Mouse (Mus musculus): ENCODE results near the gene Tmem150c. TPM values are rescaled to one million over a fixed set of nuclear protein-coding genes. Genes with fewer than 3 reads are reported as not detected.
A peak's percentile ranks its signal among the peaks of the same experiment; 100 is the strongest.

The Tmem150c gene
- polyA plus RNA-seq, 1 experiment from 2014 or later = 1.7 TPM

GRCm38 (mm10) chr5:100058729-100059128 is 100.9 kb downstream of the Tmem150c start:
- H3K9me3 ChIP-seq = no peaks in the 10 kb centered on the region
- no peak overlapping the region for H3K27ac ChIP-seq (replicated peaks)
- 53% methylated on average over 6 of the region's 6 CpGs for WGBS
- peaks cover 49% of the 10 kb centered on the region for H3K36me3 ChIP-seq (replicated peaks)
- DNase-seq (ENCODE audit: low spot score) = no peak
- peaks cover 33% of the 10 kb centered on the region for H3K4me1 ChIP-seq
- H3K27me3 ChIP-seq (replicated peaks; ENCODE audit: low read depth, poor library complexity, severe bottlenecking) = no peaks in the 10 kb centered on the region
- no peak overlapping the region for H3K4me3 ChIP-seq

- Histone ChIP-seq H3K27ac (replicated peaks) (no peak overlapping the region), H3K4me1 (peaks cover 33% of the 10 kb centered on the region), H3K4me3 (no peak overlapping the region), H3K9me3 (no peaks in the 10 kb centered on the region), H3K36me3 (replicated peaks) (peaks cover 46% of the 10 kb centered on the region), H3K27me3 (replicated peaks; ENCODE audit: low read depth, poor library complexity, severe bottlenecking) (no peaks in the 10 kb centered on the region)
- DNase-seq (ENCODE audit: low spot score) = no peak
- 84% methylated on average over 15 of the region's 15 CpGs for WGBS
Measured at GRCm38 (mm10) chr5:100057461-100058209, 102.0 kb downstream of the Tmem150c start.

- H3K27me3 ChIP-seq (replicated peaks; ENCODE audit: low read depth, poor library complexity, severe bottlenecking) = no peaks in the 10 kb centered on the region
- 90% methylated on average over 5 of the region's 5 CpGs for WGBS
- no peaks in the 10 kb centered on the region for H3K9me3 ChIP-seq
- no peak overlapping the region for H3K27ac ChIP-seq (replicated peaks)
- peaks cover 33% of the 10 kb centered on the region for H3K4me1 ChIP-seq
- peaks cover 43% of the 10 kb centered on the region for H3K36me3 ChIP-seq (replicated peaks)
- H3K4me3 ChIP-seq = no peak overlapping the region
- DNase-seq (ENCODE audit: low spot score) = no peak
Measured at GRCm38 (mm10) chr5:100055866-100056369, 103.7 kb downstream of the Tmem150c start.

GRCm38 (mm10) chr5:100054807-100055547 is 104.6 kb downstream of the Tmem150c start:
- Histone ChIP-seq H3K36me3 (replicated peaks) (peaks cover 43% of the 10 kb centered on the region), H3K27ac (replicated peaks) (peak overlapping the region; percentile 30; the same call in 1 of the 2 replicates), H3K4me1 (peaks cover 33% of the 10 kb centered on the region), H3K9me3 (no peaks in the 10 kb centered on the region), H3K27me3 (replicated peaks; ENCODE audit: low read depth, poor library complexity, severe bottlenecking) (no peaks in the 10 kb centered on the region), H3K4me3 (no peak overlapping the region)
- no peak for DNase-seq (ENCODE audit: low spot score)
- WGBS = 78% methylated on average over 11 of the region's 11 CpGs

- no peak overlapping the region for H3K27ac ChIP-seq (replicated peaks)
- no peaks in the 10 kb centered on the region for H3K9me3 ChIP-seq
- WGBS = 91% methylated on average over 7 of the region's 7 CpGs
- peaks cover 31% of the 10 kb centered on the region for H3K36me3 ChIP-seq (replicated peaks)
- DNase-seq (ENCODE audit: low spot score) = no peak
- H3K4me1 ChIP-seq = peaks cover 30% of the 10 kb centered on the region
- H3K4me3 ChIP-seq = no peak overlapping the region
- no peaks in the 10 kb centered on the region for H3K27me3 ChIP-seq (replicated peaks; ENCODE audit: low read depth, poor library complexity, severe bottlenecking)
Measured at GRCm38 (mm10) chr5:100052728-100053127, 106.9 kb downstream of the Tmem150c start.

- Histone ChIP-seq H3K4me3 (no peak overlapping the region), H3K36me3 (replicated peaks) (peaks cover 31% of the 10 kb centered on the region), H3K27me3 (replicated peaks; ENCODE audit: low read depth, poor library complexity, severe bottlenecking) (no peaks in the 10 kb centered on the region), H3K4me1 (peaks cover 41% of the 10 kb centered on the region), H3K27ac (replicated peaks) (no peak overlapping the region), H3K9me3 (no peaks in the 10 kb centered on the region)
- no peak for DNase-seq (ENCODE audit: low spot score)
- 91% methylated on average over 3 of the region's 3 CpGs for WGBS
Measured at GRCm38 (mm10) chr5:100049904-100050303, 109.7 kb downstream of the Tmem150c start.

- no peak overlapping the region for H3K4me3 ChIP-seq
- peaks cover 31% of the 10 kb centered on the region for H3K4me1 ChIP-seq
- H3K9me3 ChIP-seq = no peaks in the 10 kb centered on the region
- WGBS = 65% methylated on average over 7 of the region's 7 CpGs
- peaks cover 35% of the 10 kb centered on the region for H3K36me3 ChIP-seq (replicated peaks)
- H3K27ac ChIP-seq (replicated peaks) = peak overlapping the region; percentile 10; the same call in 1 of the 2 replicates
- no peaks in the 10 kb centered on the region for H3K27me3 ChIP-seq (replicated peaks; ENCODE audit: low read depth, poor library complexity, severe bottlenecking)
- no peak for DNase-seq (ENCODE audit: low spot score)
Measured at GRCm38 (mm10) chr5:100047871-100048270, 111.7 kb downstream of the Tmem150c start.

- WGBS = 66% methylated on average over 8 of the region's 8 CpGs
- Histone ChIP-seq H3K36me3 (replicated peaks) (peaks cover 36% of the 10 kb centered on the region), H3K27me3 (replicated peaks; ENCODE audit: low read depth, poor library complexity, severe bottlenecking) (no peaks in the 10 kb centered on the region), H3K4me1 (peaks cover 31% of the 10 kb centered on the region), H3K27ac (replicated peaks) (no peak overlapping the region), H3K9me3 (no peaks in the 10 kb centered on the region), H3K4me3 (no peak overlapping the region)
- no peak for DNase-seq (ENCODE audit: low spot score)
Measured at GRCm38 (mm10) chr5:100047143-100047640, 112.4 kb downstream of the Tmem150c start.

GRCm38 (mm10) chr5:100046096-100046495 is 113.5 kb downstream of the Tmem150c start:
- Histone ChIP-seq H3K9me3 (no peaks in the 10 kb centered on the region), H3K4me1 (peaks cover 38% of the 10 kb centered on the region), H3K36me3 (replicated peaks) (peaks cover 28% of the 10 kb centered on the region), H3K4me3 (no peak overlapping the region), H3K27ac (replicated peaks) (no peak overlapping the region), H3K27me3 (replicated peaks; ENCODE audit: low read depth, poor library complexity, severe bottlenecking) (no peaks in the 10 kb centered on the region)
- DNase-seq (ENCODE audit: low spot score) = no peak
- 84% methylated on average over 3 of the region's 3 CpGs for WGBS

- H3K4me3 ChIP-seq = no peak overlapping the region
- H3K4me1 ChIP-seq = peaks cover 48% of the 10 kb centered on the region
- no peaks in the 10 kb centered on the region for H3K9me3 ChIP-seq
- 78% methylated on average over 5 of the region's 5 CpGs for WGBS
- DNase-seq (ENCODE audit: low spot score) = no peak
- no peak overlapping the region for H3K27ac ChIP-seq (replicated peaks)
- peaks cover 16% of the 10 kb centered on the region for H3K36me3 ChIP-seq (replicated peaks)
- H3K27me3 ChIP-seq (replicated peaks; ENCODE audit: low read depth, poor library complexity, severe bottlenecking) = no peaks in the 10 kb centered on the region
Measured at GRCm38 (mm10) chr5:100044621-100045020, 115.0 kb downstream of the Tmem150c start.

- no peaks in the 10 kb centered on the region for H3K9me3 ChIP-seq
- H3K27ac ChIP-seq (replicated peaks) = no peak overlapping the region
- H3K4me1 ChIP-seq = peaks cover 48% of the 10 kb centered on the region
- no peaks in the 10 kb centered on the region for H3K27me3 ChIP-seq (replicated peaks; ENCODE audit: low read depth, poor library complexity, severe bottlenecking)
- peaks cover 16% of the 10 kb centered on the region for H3K36me3 ChIP-seq (replicated peaks)
- no peak overlapping the region for H3K4me3 ChIP-seq
- DNase-seq (ENCODE audit: low spot score) = no peak
- WGBS = 84% methylated on average over 4 of the region's 4 CpGs
Measured at GRCm38 (mm10) chr5:100044030-100044429, 115.6 kb downstream of the Tmem150c start.

- no peak overlapping the region for H3K27ac ChIP-seq (replicated peaks)
- no peak overlapping the region for H3K4me3 ChIP-seq
- peaks cover 16% of the 10 kb centered on the region for H3K36me3 ChIP-seq (replicated peaks)
- 92% methylated on average over 5 of the region's 5 CpGs for WGBS
- H3K27me3 ChIP-seq (replicated peaks; ENCODE audit: low read depth, poor library complexity, severe bottlenecking) = no peaks in the 10 kb centered on the region
- peaks cover 41% of the 10 kb centered on the region for H3K4me1 ChIP-seq
- no peaks in the 10 kb centered on the region for H3K9me3 ChIP-seq
- DNase-seq (ENCODE audit: low spot score) = no peak
Measured at GRCm38 (mm10) chr5:100043361-100043760, 116.2 kb downstream of the Tmem150c start.

Data from embryonic facial prominence, embryonic 10.5 days (tissue).